Mouse (Mus musculus) frontal cortex, postnatal 25 days (tissue): ENCODE measurements around the gene Rbck1.

Source experiments
- DNase-seq, 2 experiments: peaks; one replicate each; pipeline ENCODE4 v3.0.0; 2022; ENCODE audit warnings: low spot score in 2 of 2

The Rbck1 gene

GRCm38 (mm10) chr2:152344361-152344760, 11.9 kb upstream of the Rbck1 start:
- no peak for DNase-seq

GRCm38 (mm10) chr2:152343329-152344213, 11.1 kb upstream of the Rbck1 start, which contains the start of gene Trib3:
Gene Trib3, minus strand, starts transcription at chr2:152344032.
- peak; percentile 26 to 53 for DNase-seq

- no peak for DNase-seq
Measured at GRCm38 (mm10) chr2:152339631-152340179, 7.3 kb upstream of the Rbck1 start.

- no peak for DNase-seq
Measured at GRCm38 (mm10) chr2:152338319-152338718, 5.9 kb upstream of the Rbck1 start.

- no peak for DNase-seq
Measured at GRCm38 (mm10) chr2:152337591-152338212, 5.2 kb upstream of the Rbck1 start.

GRCm38 (mm10) chr2:152336856-152337255, 4.4 kb upstream of the Rbck1 start:
- DNase-seq = no peak

GRCm38 (mm10) chr2:152335289-152335820, 2.9 kb upstream of the Rbck1 start:
- DNase-seq = no peak

GRCm38 (mm10) chr2:152333345-152334006, 1.0 kb upstream of the Rbck1 start:
- no peak for DNase-seq

GRCm38 (mm10) chr2:152330858-152331423, 1.5 kb downstream of the Rbck1 start:
- no peak for DNase-seq

- no peak for DNase-seq
Measured at GRCm38 (mm10) chr2:152327980-152328379, 4.5 kb downstream of the Rbck1 start.

- no peak for DNase-seq
Measured at GRCm38 (mm10) chr2:152326654-152327053, 5.8 kb downstream of the Rbck1 start.

GRCm38 (mm10) chr2:152326157-152326556, 6.3 kb downstream of the Rbck1 start:
- no peak for DNase-seq

GRCm38 (mm10) chr2:152324842-152325241, 7.6 kb downstream of the Rbck1 start:
- no peak for DNase-seq

GRCm38 (mm10) chr2:152323971-152324370, 8.5 kb downstream of the Rbck1 start:
- no peak for DNase-seq

GRCm38 (mm10) chr2:152322198-152322597, 10.3 kb downstream of the Rbck1 start:
- no peak for DNase-seq

GRCm38 (mm10) chr2:152321558-152321957, 10.9 kb downstream of the Rbck1 start:
- DNase-seq = no peak

- DNase-seq = no peak
Measured at GRCm38 (mm10) chr2:152317054-152317453, 15.4 kb downstream of the Rbck1 start.

GRCm38 (mm10) chr2:152313926-152314325, 18.5 kb downstream of the Rbck1 start:
- DNase-seq = no peak

GRCm38 (mm10) chr2:152312996-152313395, 19.5 kb downstream of the Rbck1 start:
- DNase-seq = no peak

GRCm38 (mm10) chr2:152307186-152307585, 25.3 kb downstream of the Rbck1 start:
- DNase-seq = no peak

- DNase-seq = no peak
Measured at GRCm38 (mm10) chr2:152305480-152305879, 27.0 kb downstream of the Rbck1 start.

- DNase-seq = no peak
Measured at GRCm38 (mm10) chr2:152303781-152304180, 28.7 kb downstream of the Rbck1 start.
